Mouse (Mus musculus) intestine, postnatal 0 days (tissue): ENCODE measurements around the gene Col4a1. TPM values are rescaled to one million over a fixed set of nuclear protein-coding genes. Genes with fewer than 3 reads are reported as not detected.

Source experiments
- ATAC-seq: fragments of 200-750 bp; cut with Nextera tagmentation; 2 replicates; pipeline ENCODE4 v1.8.0; 2017; ENCODE audit warnings: mild to moderate bottlenecking, moderate TSS enrichment, moderate library complexity
- H3K27ac ChIP-seq: fragments of 300-500 bp; sonication (generic); 2 replicates; pipeline ENCODE4 v1.5.1; 2014; ENCODE audit warnings: mild to moderate bottlenecking, low read depth, low read length, moderate library complexity
- H3K27me3 ChIP-seq: fragments of 300-500 bp; sonication (generic); replicated peaks from 2 replicates; pipeline ENCODE4 v1.6.1; 2014; ENCODE audit warnings: low read length, mixed read lengths; ENCODE audit not compliant: control insufficient read depth, insufficient read depth
- H3K36me3 ChIP-seq: fragments of 300-500 bp; sonication (generic); 2 replicates; pipeline ENCODE4 v1.6.1; 2014; ENCODE audit warnings: mild to moderate bottlenecking, moderate library complexity; ENCODE audit not compliant: control insufficient read depth, insufficient read depth
- H3K4me1 ChIP-seq: fragments of 300-500 bp; sonication (generic); replicated peaks from 2 replicates; pipeline ENCODE4 v1.6.1; 2014; ENCODE audit warnings: antibody characterized with exemption, low read length, mixed read lengths; ENCODE audit not compliant: control insufficient read depth, insufficient read depth
- H3K4me2 ChIP-seq: fragments of 300-500 bp; sonication (generic); replicated peaks from 2 replicates; pipeline ENCODE4 v1.6.1; 2014; ENCODE audit warnings: low read depth, mild to moderate bottlenecking, moderate library complexity
- H3K4me3 ChIP-seq: fragments of 300-500 bp; sonication (generic); 2 replicates; pipeline ENCODE4 v1.5.1; 2014; ENCODE audit warnings: low read depth, low read length
- H3K9ac ChIP-seq: fragments of 300-500 bp; sonication (generic); 2 replicates; pipeline ENCODE4 v1.6.1; 2014; ENCODE audit warnings: mild to moderate bottlenecking, low read depth, low read length
- H3K9me3 ChIP-seq: fragments of 300-500 bp; sonication (generic); 2 replicates; pipeline ENCODE4 v1.6.1; 2016; ENCODE audit warnings: mixed run types; ENCODE audit not compliant: control insufficient read depth
- CTCF ChIP-seq: sonication (generic); IDR thresholded peaks from 2 replicates; pipeline ENCODE4 v1.5.1; 2016; ENCODE audit warnings: low read depth, mild to moderate bottlenecking, control low read depth, antibody characterized with exemption, moderate library complexity
- WGBS: fragments of 180-500 bp; shearing (Covaris S2); extraction: QIAGEN DNeasy Blood & Tissue Kit; methylation state at CpG from one replicate; pipeline ENCODE4 v1.1.7; 2014; 5-methylcytosine and 5-hydroxymethylcytosine counted together
- polyA plus RNA-seq: library from polyadenylated mRNA; unstranded; fragments of >200 nt; fragmentation: Nextera tagmentation; extraction: Ambion mirVana; gene quantifications from 2 replicates; pipeline ENCODE4 v1.2.1, GENCODE M21; 2015

The Col4a1 gene
- polyA plus RNA-seq, 1 experiment from 2014 or later: 84.5 TPM

GRCm38 (mm10) chr8:11315179-11315943 lies 2.7 kb upstream of the Col4a1 start:
- Histone ChIP-seq H3K27ac (no peak overlapping the region), H3K4me1 (no peaks in the 10 kb centered on the region), H3K4me2 (peak overlapping the region; percentile 70), H3K27me3 (peaks cover 26% of the 10 kb centered on the region), H3K36me3 (no peaks in the 10 kb centered on the region), H3K4me3 (no peak overlapping the region), H3K9ac (no peak overlapping the region), H3K9me3 (no peaks in the 10 kb centered on the region)
- ATAC-seq: no peak
- WGBS: 79% methylated on average over 16 of the region's 16 CpGs
- no peak for TF ChIP-seq CTCF

GRCm38 (mm10) chr8:11314613-11315012 lies 2.0 kb upstream of the Col4a1 start:
- H3K4me3 ChIP-seq: 0 out of 2 replicates have a peak overlapping the region, but pooled peaks have one; percentile 9
- H3K4me1 ChIP-seq: no peaks in the 10 kb centered on the region
- WGBS: 86% methylated on average over 8 of the region's 8 CpGs
- no peak for TF ChIP-seq CTCF
- H3K4me2 ChIP-seq: peak overlapping the region; percentile 70
- H3K9ac ChIP-seq: no peak overlapping the region
- no peak for ATAC-seq
- no peaks in the 10 kb centered on the region for H3K9me3 ChIP-seq
- H3K27ac ChIP-seq: no peak overlapping the region
- H3K27me3 ChIP-seq: peaks cover 26% of the 10 kb centered on the region
- no peaks in the 10 kb centered on the region for H3K36me3 ChIP-seq

- H3K4me2 ChIP-seq: peak overlapping the region; percentile 70
- no peaks in the 10 kb centered on the region for H3K36me3 ChIP-seq
- TF ChIP-seq CTCF: no peak
- no peaks in the 10 kb centered on the region for H3K9me3 ChIP-seq
- 9% methylated on average over 45 of the region's 45 CpGs for WGBS
- H3K27me3 ChIP-seq: peaks cover 26% of the 10 kb centered on the region
- H3K9ac ChIP-seq: peak overlapping the region; percentile 71
- no peaks in the 10 kb centered on the region; the same call in 1 of the 2 replicates for H3K4me1 ChIP-seq
- no peak for ATAC-seq
- H3K27ac ChIP-seq: peak overlapping the region; percentile 79; the same call in 1 of the 2 replicates
- H3K4me3 ChIP-seq: peak overlapping the region; percentile 60
Observed at GRCm38 (mm10) chr8:11313176-11314111, 818 bp upstream of the Col4a1 start.

DNA sequence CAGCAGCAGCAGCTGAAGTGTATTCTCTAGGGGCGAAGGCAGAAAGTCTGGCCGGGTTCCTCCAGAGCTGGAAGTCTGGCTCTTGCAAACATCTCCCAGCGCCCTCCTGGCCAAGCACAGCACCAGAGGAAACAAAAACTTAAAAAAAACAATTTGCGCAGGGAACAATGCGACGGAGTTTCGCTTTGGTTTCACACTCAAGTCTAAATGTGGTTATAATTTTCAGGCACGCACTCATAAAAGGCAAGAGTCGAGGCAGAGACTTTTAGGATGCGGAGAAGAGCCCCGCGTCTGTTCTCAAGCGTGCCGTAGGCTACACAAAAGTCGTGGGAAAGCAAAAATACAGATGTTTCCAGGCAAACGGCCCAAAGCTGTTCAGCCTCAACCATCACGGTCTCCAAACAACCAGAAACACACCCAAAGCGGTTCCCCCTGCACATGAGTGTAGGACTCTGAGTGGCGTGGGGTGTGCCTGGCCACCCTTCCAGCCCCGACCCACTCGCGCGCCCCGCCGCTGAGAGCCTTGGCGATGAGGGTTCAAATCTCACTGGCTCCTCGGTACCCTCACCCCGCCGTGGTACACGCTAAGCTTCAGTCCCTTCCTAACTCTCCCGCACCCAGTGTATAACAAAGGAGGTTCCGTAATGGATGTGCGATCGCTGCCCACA lies 811 bp downstream of the Col4a1 start:
- 6% methylated on average over 34 of the region's 34 CpGs for WGBS
- TF ChIP-seq CTCF: no peak
- Histone ChIP-seq H3K4me2 (peak overlapping the region; percentile 70), H3K9ac (peak overlapping the region; percentile 71), H3K36me3 (no peaks in the 10 kb centered on the region), H3K27ac (peak overlapping the region; percentile 79), H3K27me3 (peaks cover 26% of the 10 kb centered on the region), H3K4me1 (no peaks in the 10 kb centered on the region; the same call in 1 of the 2 replicates), H3K9me3 (no peaks in the 10 kb centered on the region), H3K4me3 (peak overlapping the region; percentile 60)
- ATAC-seq: no peak

- H3K4me3 ChIP-seq: 0 out of 2 replicates have a peak overlapping the region, but pooled peaks have one; percentile 60
- TF ChIP-seq CTCF: no peak
Observed at GRCm38 (mm10) chr8:11310049-11310448, 2.6 kb downstream of the Col4a1 start.

More at GRCm38 (mm10) chr8:11310049-11310448, 2.6 kb downstream of the Col4a1 start:
- no peaks in the 10 kb centered on the region for H3K9me3 ChIP-seq
- H3K27ac ChIP-seq: no peak overlapping the region
- H3K9ac ChIP-seq: no peak overlapping the region
- peaks cover 26% of the 10 kb centered on the region for H3K27me3 ChIP-seq
- no peaks in the 10 kb centered on the region for H3K36me3 ChIP-seq
- H3K4me2 ChIP-seq: peak overlapping the region; percentile 70
- H3K4me1 ChIP-seq: no peaks in the 10 kb centered on the region; the same call in 1 of the 2 replicates
- ATAC-seq: no peak
- 46% methylated on average over 2 of the region's 2 CpGs for WGBS
